In the genomic region with DNA sequence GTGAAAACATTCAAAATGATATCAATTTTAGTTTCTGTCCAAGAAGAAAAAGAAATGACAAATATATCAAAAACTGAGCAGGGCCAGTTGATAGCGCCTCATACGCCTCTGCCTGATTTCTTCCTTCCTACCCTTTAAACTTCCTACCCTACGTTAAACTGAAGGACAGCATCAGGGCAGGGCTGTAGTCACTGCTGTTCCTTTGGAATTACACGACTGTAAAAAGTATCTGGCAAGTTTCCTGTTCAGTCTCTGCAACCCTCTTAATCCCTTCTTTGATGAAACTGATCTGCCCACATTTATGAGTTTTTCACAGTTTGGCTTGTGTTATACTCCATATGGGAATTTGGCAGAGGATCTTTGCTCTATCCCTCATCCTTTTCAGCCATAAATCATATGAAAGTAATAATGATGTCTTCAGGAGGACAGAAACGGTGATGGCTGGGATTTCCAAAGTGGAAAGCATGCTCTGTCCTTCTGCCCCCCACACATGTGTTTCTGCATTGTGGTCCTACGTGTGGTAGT, we compare ENCODE assay signal across 23 mouse cellular contexts.
DNase-seq lines count a peak whose midpoint lies in the region; ATAC-seq and TF ChIP-seq lines count a peak whose summit lies in the region.
"Had no signal": no experiment of that assay in that cellular context is flagged by ENCODE, and none has a peak within 500 bp of the region (broad histone marks: within the 10 kb centered on the region; RNA-seq: fewer than 3 reads in every experiment).

No protein-coding gene starts in this region.

- no peaks in the 10 kb centered on the region for H3K9me3 ChIP-seq in limb, embryonic 13.5 days
- H3K9me3 ChIP-seq in limb, embryonic 10.5 days (replicated peaks) = no peaks in the 10 kb centered on the region
- no peaks in the 10 kb centered on the region for H3K9me3 ChIP-seq in limb, embryonic 14.5 days (ENCODE audit: control insufficient read depth, low read length)
- no peaks in the 10 kb centered on the region for H3K9me3 ChIP-seq in hindbrain, embryonic 10.5 days
- H3K9me3 ChIP-seq: embryonic facial prominence, embryonic 13.5 days; hindbrain, embryonic 13.5 days; intestine, embryonic 15.5 days had no signal

- no peak overlapping the region for H3K4me2 ChIP-seq in limb, embryonic 13.5 days (replicated peaks)
- no peak overlapping the region for H3K4me2 ChIP-seq in limb, embryonic 14.5 days (replicated peaks; ENCODE audit: low read depth, low read length, severe bottlenecking)
- H3K4me2 ChIP-seq: embryonic facial prominence, embryonic 13.5 days; heart, embryonic 11.5 days; hindbrain, embryonic 13.5 days; intestine, embryonic 15.5 days had no signal

- DNase-seq in frontal cortex, postnatal 10 days (ENCODE audit: low spot score in 2 of 2) = no peak
- no peak for DNase-seq in limb, embryonic 10.5 days (ENCODE audit: low spot score)
- peak; percentile 20 for DNase-seq in brain, adult 2 months (ENCODE audit: low read depth, low spot score)
- peak; percentile 65 for DNase-seq in limb, embryonic 14.5 days (ENCODE audit: low spot score)
- DNase-seq in neural tube, embryonic 10.5 days (ENCODE audit: extremely low spot score, low spot score) = no peak
- DNase-seq in hindbrain, embryonic 10.5 days (ENCODE audit: low spot score) = no peak
- DNase-seq: adrenal gland, adult 2 months; adrenal gland, postnatal 14 days; cerebellum, adult 18-20 months; cerebellum, adult 9-10 months; cerebellum, postnatal 14 days; gastrocnemius, postnatal 10 days; gastrocnemius, postnatal 36 days; heart, adult 11 months; kidney, adult 11 months had no signal

- WGBS in limb, embryonic 13.5 days = 39% methylated on average over 6 of the region's 6 CpGs
- WGBS in limb, embryonic 10.5 days = 70% methylated on average over 6 of the region's 6 CpGs
- 36% methylated on average over 6 of the region's 6 CpGs for WGBS in limb, embryonic 14.5 days
- 93% methylated on average over 6 of the region's 6 CpGs for WGBS in hindbrain, embryonic 10.5 days

- no peak overlapping the region for H3K4me3 ChIP-seq in limb, embryonic 13.5 days
- H3K4me3 ChIP-seq in limb, embryonic 10.5 days = no peak overlapping the region
- no peak overlapping the region for H3K4me3 ChIP-seq in limb, embryonic 14.5 days (replicated peaks; ENCODE audit: low read length)
- no peak overlapping the region for H3K4me3 ChIP-seq in hindbrain, embryonic 10.5 days
- H3K4me3 ChIP-seq: embryonic facial prominence, embryonic 13.5 days; hindbrain, embryonic 13.5 days; intestine, embryonic 15.5 days had no signal

- no peak overlapping the region for H3K9ac ChIP-seq in limb, embryonic 13.5 days
- H3K9ac ChIP-seq in limb, embryonic 14.5 days (ENCODE audit: low read depth, low read length, severe bottlenecking) = no peak overlapping the region
- H3K9ac ChIP-seq: embryonic facial prominence, embryonic 13.5 days; hindbrain, embryonic 13.5 days; intestine, embryonic 15.5 days had no signal

- H3K27me3 ChIP-seq in limb, embryonic 13.5 days = no peaks in the 10 kb centered on the region
- H3K27me3 ChIP-seq in limb, embryonic 10.5 days (ENCODE audit: low read depth, poor library complexity, severe bottlenecking) = no peaks in the 10 kb centered on the region
- H3K27me3 ChIP-seq in limb, embryonic 14.5 days (ENCODE audit: control insufficient read depth, insufficient read depth, low read length) = no peaks in the 10 kb centered on the region
- H3K27me3 ChIP-seq in hindbrain, embryonic 10.5 days (ENCODE audit: insufficient read depth, poor library complexity, severe bottlenecking) = no peaks in the 10 kb centered on the region
- H3K27me3 ChIP-seq: embryonic facial prominence, embryonic 13.5 days; hindbrain, embryonic 13.5 days; intestine, embryonic 15.5 days had no signal

- H3K27ac ChIP-seq in limb, embryonic 13.5 days = no peak overlapping the region
- no peak overlapping the region for H3K27ac ChIP-seq in limb, embryonic 10.5 days
- H3K27ac ChIP-seq in limb, embryonic 14.5 days (replicated peaks; ENCODE audit: low read depth, low read length) = no peak overlapping the region
- H3K27ac ChIP-seq in hindbrain, embryonic 10.5 days = no peak overlapping the region
- H3K27ac ChIP-seq: embryonic facial prominence, embryonic 13.5 days; hindbrain, embryonic 13.5 days; intestine, embryonic 15.5 days had no signal

- peaks cover 10% of the 10 kb centered on the region for H3K36me3 ChIP-seq in limb, embryonic 13.5 days
- peaks cover 5% of the 10 kb centered on the region for H3K36me3 ChIP-seq in limb, embryonic 10.5 days
- peaks cover 6% of the 10 kb centered on the region; the same call in 1 of the 2 replicates for H3K36me3 ChIP-seq in limb, embryonic 14.5 days (ENCODE audit: control insufficient read depth, insufficient read depth, low read length)
- peaks cover 12% of the 10 kb centered on the region for H3K36me3 ChIP-seq in hindbrain, embryonic 10.5 days
- H3K36me3 ChIP-seq: hindbrain, embryonic 13.5 days; intestine, embryonic 15.5 days had no signal

- no peak for TF ChIP-seq POLR2A in limb, embryonic 14.5 days (IDR thresholded peaks at IDR 0.05; ENCODE audit: borderline replicate concordance, extremely low read depth, insufficient read depth, insufficient read length)

- H3K4me1 ChIP-seq in limb, embryonic 13.5 days = 0 out of 2 replicates have a peak, but pooled peaks cover 11% of the 10 kb centered on the region
- H3K4me1 ChIP-seq in limb, embryonic 10.5 days = no peaks in the 10 kb centered on the region; the same call in 1 of the 2 replicates
- no peaks in the 10 kb centered on the region for H3K4me1 ChIP-seq in limb, embryonic 14.5 days (ENCODE audit: control insufficient read depth, insufficient read depth, low read length)
- H3K4me1 ChIP-seq in hindbrain, embryonic 10.5 days (replicated peaks) = no peaks in the 10 kb centered on the region
- H3K4me1 ChIP-seq: hindbrain, embryonic 13.5 days; intestine, embryonic 15.5 days had no signal

- ATAC-seq in frontal cortex, adult (ENCODE audit: low TSS enrichment) = peak; percentile 16; the same call in 1 of the 2 replicates
- peak; percentile 57 for ATAC-seq in limb, embryonic 13.5 days (ENCODE audit: low FRiP score, low read depth)
- peak; percentile 53 for ATAC-seq in limb, embryonic 14.5 days (ENCODE audit: low FRiP score, low read depth)
- ATAC-seq: forebrain, embryonic 16.5 days; hindbrain, embryonic 16.5 days; intestine, embryonic 15.5 days had no signal

Comparison
In these comparisons a context has a peak if more than half of its experiments do, and no peak if none do; other contexts are left out.
1. DNase-seq: peak in brain, adult 2 months (single experiment) and limb, embryonic 14.5 days (single experiment); none in frontal cortex, postnatal 10 days (0 of 2), limb, embryonic 10.5 days (single experiment), neural tube, embryonic 10.5 days (single experiment) and hindbrain, embryonic 10.5 days (single experiment).
2. Peak in every context shown above with its lines, with median percentiles within 50 percentile points of each other: ATAC-seq.